ENCODE assay signal across 9 mouse cellular contexts in the genomic region with DNA sequence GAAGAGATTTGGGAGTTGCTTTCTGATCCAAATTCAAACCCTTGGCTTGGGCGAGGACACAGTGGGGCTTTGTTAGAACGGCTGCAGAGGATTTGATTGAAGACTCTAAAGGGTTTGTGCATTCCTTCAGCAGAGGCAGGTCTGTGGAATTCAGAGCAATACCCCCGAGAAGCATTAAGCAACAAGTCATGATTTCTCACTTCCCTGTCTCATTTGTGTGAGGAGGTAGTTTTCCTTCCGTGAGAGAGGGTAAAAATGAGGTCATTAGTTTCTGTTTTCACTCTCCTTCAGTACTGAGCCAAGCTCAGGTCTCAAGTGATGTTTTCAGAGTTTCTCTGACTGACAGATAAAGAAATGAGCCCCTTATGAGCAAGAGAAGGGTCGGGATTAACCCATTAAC.
DNase-seq lines count a peak whose midpoint lies in the region; ATAC-seq and TF ChIP-seq lines count a peak whose summit lies in the region.
"Had no signal": no experiment of that assay in that cellular context is flagged by ENCODE, and none has a peak within 500 bp of the region (broad histone marks: within the 10 kb centered on the region; RNA-seq: fewer than 3 reads in every experiment).

No protein-coding gene starts in this region.

- H3K9me3 ChIP-seq in heart, embryonic 15.5 days (replicated peaks): no peaks in the 10 kb centered on the region
- H3K9me3 ChIP-seq in forebrain, postnatal 0 days (ENCODE audit: low read length): no peaks in the 10 kb centered on the region
- H3K9me3 ChIP-seq in midbrain, embryonic 13.5 days: no peaks in the 10 kb centered on the region

- no peak for DNase-seq in heart, postnatal 4 days
- peak; percentile 29 for DNase-seq in embryo, embryonic 10 days (ENCODE audit: low spot score)
- peak; percentile 21 for DNase-seq in forebrain, postnatal 0 days
- DNase-seq in frontal cortex, postnatal 10 days (ENCODE audit: low spot score in 2 of 2): no peak
- DNase-seq in left cerebral cortex, postnatal 10 days (ENCODE audit: extremely low spot score in 1 of 2, low spot score in 2 of 2): no peak
- no peak for DNase-seq in adrenal gland, adult 2 months
- DNase-seq: cerebellum, postnatal 14 days had no signal

- no peak overlapping the region for H3K9ac ChIP-seq in heart, embryonic 15.5 days
- H3K9ac ChIP-seq in forebrain, postnatal 0 days: no peak overlapping the region
- no peak overlapping the region for H3K9ac ChIP-seq in midbrain, embryonic 13.5 days (replicated peaks)

- no peak for TF ChIP-seq CTCF in forebrain, postnatal 0 days (IDR thresholded peaks at IDR 0.05; ENCODE audit: low read depth)

- 11% methylated on average over 5 of the region's 5 CpGs for WGBS in heart, embryonic 15.5 days
- 5% methylated on average over 5 of the region's 5 CpGs for WGBS in forebrain, postnatal 0 days
- WGBS in midbrain, embryonic 13.5 days: 20% methylated on average over 5 of the region's 5 CpGs

- intact Hi-C loops in left cerebral cortex, postnatal 10 days (cut with DNase I): no loop called here

- H3K27ac ChIP-seq in heart, embryonic 15.5 days: no peak overlapping the region
- 0 out of 2 replicates have a peak overlapping the region, but pooled peaks have one; percentile 10 for H3K27ac ChIP-seq in forebrain, postnatal 0 days (ENCODE audit: low read depth, low read length)
- no peak overlapping the region; the same call in 1 of the 2 replicates for H3K27ac ChIP-seq in midbrain, embryonic 13.5 days

- H3K4me1 ChIP-seq in heart, embryonic 15.5 days (replicated peaks): no peaks in the 10 kb centered on the region
- H3K4me1 ChIP-seq in forebrain, postnatal 0 days (ENCODE audit: insufficient read depth): 0 out of 2 replicates have a peak, but pooled peaks cover 5% of the 10 kb centered on the region
- peaks cover 7% of the 10 kb centered on the region; the same call in 1 of the 2 replicates for H3K4me1 ChIP-seq in midbrain, embryonic 13.5 days (replicated peaks)

- peak overlapping the region; percentile 46 for H3K4me2 ChIP-seq in heart, embryonic 15.5 days
- peak overlapping the region; percentile 27 for H3K4me2 ChIP-seq in forebrain, postnatal 0 days (ENCODE audit: low read depth)
- peak overlapping the region; percentile 27 for H3K4me2 ChIP-seq in midbrain, embryonic 13.5 days (replicated peaks)

- no peaks in the 10 kb centered on the region for H3K36me3 ChIP-seq in heart, embryonic 15.5 days
- no peaks in the 10 kb centered on the region for H3K36me3 ChIP-seq in forebrain, postnatal 0 days (ENCODE audit: insufficient read depth)
- H3K36me3 ChIP-seq in midbrain, embryonic 13.5 days: no peaks in the 10 kb centered on the region

- no peak for ATAC-seq in heart, embryonic 15.5 days (replicated peaks; ENCODE audit: insufficient number of reproducible peaks, insufficient read depth, low FRiP score, low read depth)
- ATAC-seq in forebrain, postnatal 0 days: peak; percentile 43; the same call in 1 of the 2 replicates
- peak; percentile 67; the same call in 1 of the 2 replicates for ATAC-seq in midbrain, embryonic 13.5 days

- H3K27me3 ChIP-seq in heart, embryonic 15.5 days: no peaks in the 10 kb centered on the region
- H3K27me3 ChIP-seq in forebrain, postnatal 0 days (ENCODE audit: insufficient read depth, low read length): no peaks in the 10 kb centered on the region
- no peaks in the 10 kb centered on the region for H3K27me3 ChIP-seq in midbrain, embryonic 13.5 days

- peak overlapping the region; percentile 10; the same call in 1 of the 2 replicates for H3K4me3 ChIP-seq in heart, embryonic 15.5 days
- H3K4me3 ChIP-seq in forebrain, postnatal 0 days (ENCODE audit: low read depth, low read length): no peak overlapping the region
- no peak overlapping the region; the same call in 1 of the 2 replicates for H3K4me3 ChIP-seq in midbrain, embryonic 13.5 days (replicated peaks)

Comparison
In these comparisons a context has a peak if more than half of its experiments do, and no peak if none do; other contexts are left out.
1. DNase-seq: peak in embryo, embryonic 10 days (single experiment) and forebrain, postnatal 0 days (single experiment); none in heart, postnatal 4 days (single experiment), frontal cortex, postnatal 10 days (0 of 2), left cerebral cortex, postnatal 10 days (0 of 2) and adrenal gland, adult 2 months (single experiment).
2. Peak in every context shown above with its lines, with median percentiles within 50 percentile points of each other: H3K4me2 ChIP-seq.